Mouse (Mus musculus): Measurements from ENCODE around the gene Cd63. TPM values are rescaled to one million over a fixed set of nuclear protein-coding genes. Genes with fewer than 3 reads are reported as not detected.

Cd63 gene
- total RNA-seq, 2 experiments from 2014 or later = 243 to 263 TPM

Other genes with a start within 250 kb of the Cd63 start
- 10 to 100 TPM; 19.8 to 24.2 TPM for gene Suox, start 226.9 kb upstream of the Cd63 start, total RNA-seq (2021)
- 10 to 100 TPM; 91.4 to 96.1 TPM for gene Rab5b, start 204.7 kb upstream of the Cd63 start, total RNA-seq (2021)
- gene Pmel, start 196.8 kb upstream of the Cd63 start, total RNA-seq (2021) = 1 to 10 TPM; 2.1 to 2.7 TPM
- gene Cdk2, start 196.0 kb upstream of the Cd63 start, total RNA-seq (2021) = 10 to 100 TPM; 33.2 to 38.6 TPM
- 10 to 100 TPM; 16.2 to 17.2 TPM for gene Dgka, start 156.1 kb upstream of the Cd63 start, total RNA-seq (2021)
- 10 to 100 TPM; 24.3 to 26.3 TPM for gene Pym1, start 153.1 kb upstream of the Cd63 start, total RNA-seq (2021)
- 10 to 100 TPM; 22.1 to 23.9 TPM for gene Mmp19, start 110.1 kb upstream of the Cd63 start, total RNA-seq (2021)
- gene Dnajc14, start 96.9 kb upstream of the Cd63 start, total RNA-seq (2021) = 10 to 100 TPM; 57.7 to 64.9 TPM
- 10 to 100 TPM; 11.0 to 14.1 TPM for gene Tmem198b, start 96.6 kb upstream of the Cd63 start, total RNA-seq (2021)
- gene Sarnp, start 83.7 kb upstream of the Cd63 start, total RNA-seq (2021) = 10 to 100 TPM; 52.0 to 55.0 TPM
- gene Ormdl2, start 79.3 kb upstream of the Cd63 start, total RNA-seq (2021) = 10 to 100 TPM; 28.3 to 30.2 TPM
- 1 to 10 TPM; 3.0 to 4.5 TPM for gene Gdf11, start 9.3 kb upstream of the Cd63 start, total RNA-seq (2021)
- 10 to 100 TPM; 16.4 to 22.8 TPM for gene Rdh5, start 21.9 kb downstream of the Cd63 start, total RNA-seq (2021)
- gene Bloc1s1, start 23.0 kb downstream of the Cd63 start, total RNA-seq (2021) = 100 to 1,000 TPM; 216 to 240 TPM
- 10 to 100 TPM; 24.4 to 36.7 TPM for gene Itga7, start 32.8 kb downstream of the Cd63 start, total RNA-seq (2021)
- 10 to 100 TPM; 17.2 to 32.9 TPM for gene Mettl7b, start 60.0 kb downstream of the Cd63 start, total RNA-seq (2021)
- gene Olfr9, start 88.4 kb downstream of the Cd63 start, total RNA-seq (2021) = not detected
- not detected for gene Olfr763, start 109.8 kb downstream of the Cd63 start, total RNA-seq (2021)
- gene Olfr764-ps1, start 138.9 kb downstream of the Cd63 start, total RNA-seq (2021) = not detected
- gene Olfr765, start 149.0 kb downstream of the Cd63 start, total RNA-seq (2021) = not detected
- not detected for gene Olfr766-ps1, start 168.0 kb downstream of the Cd63 start, total RNA-seq (2021)
- not detected for gene Olfr767, start 181.9 kb downstream of the Cd63 start, total RNA-seq (2021)
- not detected for gene Olfr768, start 198.4 kb downstream of the Cd63 start, total RNA-seq (2021)
- not detected for gene Olfr769, start 216.9 kb downstream of the Cd63 start, total RNA-seq (2021)
- gene Olfr770, start 238.0 kb downstream of the Cd63 start, total RNA-seq (2021) = not detected